Mouse (Mus musculus) G1E (cell line): ENCODE data around the gene Coro2b. TPM values are rescaled to one million over a fixed set of nuclear protein-coding genes. Genes with fewer than 3 reads are reported as not detected.

Experiments
- ATAC-seq: 2 replicates; pipeline ENCODE4 v1.8.0; 2016; ENCODE audit warnings: mild to moderate bottlenecking; ENCODE audit not compliant: insufficient number of reproducible peaks, poor library complexity, low FRiP score, severe bottlenecking; ENCODE audit errors: extremely low read depth
- DNase-seq: peaks from one replicate; pipeline ENCODE4 v3.0.0; 2012; ENCODE audit warnings: low spot score
- H3K27me3 ChIP-seq: 2 replicates; pipeline ENCODE4 v1.6.1; 2012; ENCODE audit warnings: mild to moderate bottlenecking, low read length, inconsistent platforms; ENCODE audit not compliant: insufficient read depth
- H3K36me3 ChIP-seq: replicated peaks from 2 replicates; pipeline ENCODE3; 2012; ENCODE audit warnings: mild to moderate bottlenecking, inconsistent platforms
- H3K4me1 ChIP-seq: 2 replicates; pipeline ENCODE4 v1.6.1; 2012; ENCODE audit warnings: low read depth, low read length, inconsistent platforms, mixed read lengths; ENCODE audit not compliant: insufficient read depth
- H3K4me3 ChIP-seq: 2 replicates; pipeline ENCODE4 v1.5.1; 2012; ENCODE audit warnings: low read depth, mild to moderate bottlenecking, inconsistent platforms, low read length, moderate library complexity, mixed read lengths
- H3K9me3 ChIP-seq: replicated peaks from 2 replicates; pipeline ENCODE4 v1.6.1; 2012; ENCODE audit warnings: inconsistent platforms
- CTCF ChIP-seq: IDR thresholded peaks from 2 replicates; pipeline ENCODE4 v1.5.1; 2012; ENCODE audit warnings: low read depth, low read length, inconsistent platforms, mixed read lengths
- GATA1 ChIP-seq: IDR thresholded peaks from 2 replicates; pipeline ENCODE4 v1.6.1; 2012; ENCODE audit warnings: borderline replicate concordance, low read length, inconsistent platforms, mixed read lengths
- GATA2 ChIP-seq: IDR thresholded peaks from 2 replicates; pipeline ENCODE4 v1.6.1; 2012; ENCODE audit warnings: low read depth, low read length, inconsistent platforms, borderline replicate concordance
- POLR2AphosphoS5 ChIP-seq: IDR thresholded peaks from 2 replicates; pipeline ENCODE4 v1.6.1; 2012; ENCODE audit warnings: low read depth, low read length, inconsistent platforms; ENCODE audit not compliant: insufficient replicate concordance
- TAL1 ChIP-seq: conservative IDR thresholded peaks from 2 replicates; pipeline ENCODE4 v1.6.1; 2012; ENCODE audit warnings: low read depth, low read length, inconsistent platforms, mixed read lengths
- polyA plus RNA-seq: library from polyadenylated mRNA; stranded (reverse); fragments of >175 nt; gene quantifications from 2 replicates; pipeline ENCODE4 v1.2.3, GENCODE M21; 2012
- total RNA-seq, 2 experiments: library from RNA; stranded (forward) in 1 of 2; stranded (reverse) in 1 of 2; fragments of 200-1000 nt in 1 of 2; fragments of >200 nt in 1 of 2; fragmentation: Nextera tagmentation in 1 of 2; gene quantifications; 2 replicates each; pipeline ENCODE4 v1.2.3; 2014 to 2017

The Coro2b gene
- total and polyA plus RNA-seq, 3 experiments = 0.16 TPM; not detected in 2

DNA sequence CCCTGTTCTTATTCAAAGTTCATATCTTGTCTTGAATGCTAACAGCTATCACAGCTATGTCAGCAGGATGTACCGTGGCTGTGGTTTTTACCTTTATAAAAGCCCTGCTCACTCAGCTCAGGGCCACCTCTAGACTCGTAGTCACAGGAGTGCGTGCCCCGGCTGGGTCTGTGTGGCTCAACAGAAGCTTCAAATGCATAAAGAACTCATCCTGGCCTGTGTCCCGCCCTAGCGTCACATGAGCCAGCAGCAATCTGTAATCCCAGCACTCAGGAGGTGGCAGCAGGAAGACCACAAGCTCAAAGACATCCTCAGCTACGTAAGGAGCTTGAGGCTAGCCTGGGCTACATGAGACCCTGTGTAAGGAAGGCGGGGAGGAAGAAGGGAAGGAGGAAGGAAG, 75.7 kb downstream of the Coro2b start:
- no peak for TF ChIP-seq POLR2AphosphoS5
- no peak for TF ChIP-seq GATA1
- TF ChIP-seq TAL1 = no peak
- TF ChIP-seq GATA2 = no peak
- no peak for TF ChIP-seq CTCF
- H3K4me3 ChIP-seq = no peak overlapping the region
- no peaks in the 10 kb centered on the region for H3K4me1 ChIP-seq
- no peaks in the 10 kb centered on the region for H3K9me3 ChIP-seq
- H3K36me3 ChIP-seq = no peaks in the 10 kb centered on the region
- DNase-seq = no peak
- peaks cover 47% of the 10 kb centered on the region for H3K27me3 ChIP-seq
- no peak for ATAC-seq

DNA sequence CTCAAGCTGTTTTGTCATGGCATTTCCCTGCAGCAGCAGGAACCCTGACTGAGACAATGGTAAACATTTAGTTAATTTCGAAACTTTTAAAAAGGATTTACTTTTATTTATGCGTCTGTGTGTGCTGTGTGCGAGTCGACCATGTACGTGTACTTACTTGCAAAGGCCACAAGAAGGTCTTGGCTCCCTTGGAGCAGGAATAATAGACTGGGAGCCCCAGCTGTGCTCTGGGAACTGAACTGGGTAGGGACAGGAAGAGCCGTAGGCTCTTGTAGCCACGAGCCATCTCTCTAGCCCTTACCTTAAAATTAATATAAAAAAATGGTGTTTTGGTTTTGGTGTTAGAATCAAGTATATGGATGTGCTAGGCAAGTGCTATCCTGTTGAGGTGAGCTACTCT, 76.8 kb downstream of the Coro2b start:
- Histone ChIP-seq H3K9me3 (no peaks in the 10 kb centered on the region), H3K4me1 (no peaks in the 10 kb centered on the region), H3K27me3 (peaks cover 47% of the 10 kb centered on the region), H3K4me3 (no peak overlapping the region), H3K36me3 (no peaks in the 10 kb centered on the region)
- TF ChIP-seq TAL1 (no peak), POLR2AphosphoS5 (no peak), GATA1 (no peak), CTCF (no peak), GATA2 (no peak)
- ATAC-seq = no peak
- no peak for DNase-seq

GRCm38 (mm10) chr9:62458457-62458856, 78.4 kb downstream of the Coro2b start:
- Histone ChIP-seq H3K9me3 (no peaks in the 10 kb centered on the region), H3K36me3 (no peaks in the 10 kb centered on the region), H3K4me1 (no peaks in the 10 kb centered on the region), H3K27me3 (peaks cover 37% of the 10 kb centered on the region), H3K4me3 (no peak overlapping the region)
- ATAC-seq (no peak), DNase-seq (no peak)
- no peak for TF ChIP-seq TAL1
- TF ChIP-seq GATA1 = no peak
- TF ChIP-seq POLR2AphosphoS5 = no peak
- TF ChIP-seq GATA2 = no peak
- no peak for TF ChIP-seq CTCF

- no peak for TF ChIP-seq GATA1
- TF ChIP-seq POLR2AphosphoS5 = no peak
- TF ChIP-seq GATA2 = no peak
- TF ChIP-seq TAL1 = no peak
- no peak for TF ChIP-seq CTCF
- Histone ChIP-seq H3K27me3 (peaks cover 34% of the 10 kb centered on the region), H3K9me3 (no peaks in the 10 kb centered on the region), H3K4me1 (no peaks in the 10 kb centered on the region), H3K4me3 (no peak overlapping the region), H3K36me3 (no peaks in the 10 kb centered on the region)
- no peak for DNase-seq
- ATAC-seq = no peak
These were observed 80.8 kb downstream of the Coro2b start for GRCm38 (mm10) chr9:62456015-62456414.

DNA sequence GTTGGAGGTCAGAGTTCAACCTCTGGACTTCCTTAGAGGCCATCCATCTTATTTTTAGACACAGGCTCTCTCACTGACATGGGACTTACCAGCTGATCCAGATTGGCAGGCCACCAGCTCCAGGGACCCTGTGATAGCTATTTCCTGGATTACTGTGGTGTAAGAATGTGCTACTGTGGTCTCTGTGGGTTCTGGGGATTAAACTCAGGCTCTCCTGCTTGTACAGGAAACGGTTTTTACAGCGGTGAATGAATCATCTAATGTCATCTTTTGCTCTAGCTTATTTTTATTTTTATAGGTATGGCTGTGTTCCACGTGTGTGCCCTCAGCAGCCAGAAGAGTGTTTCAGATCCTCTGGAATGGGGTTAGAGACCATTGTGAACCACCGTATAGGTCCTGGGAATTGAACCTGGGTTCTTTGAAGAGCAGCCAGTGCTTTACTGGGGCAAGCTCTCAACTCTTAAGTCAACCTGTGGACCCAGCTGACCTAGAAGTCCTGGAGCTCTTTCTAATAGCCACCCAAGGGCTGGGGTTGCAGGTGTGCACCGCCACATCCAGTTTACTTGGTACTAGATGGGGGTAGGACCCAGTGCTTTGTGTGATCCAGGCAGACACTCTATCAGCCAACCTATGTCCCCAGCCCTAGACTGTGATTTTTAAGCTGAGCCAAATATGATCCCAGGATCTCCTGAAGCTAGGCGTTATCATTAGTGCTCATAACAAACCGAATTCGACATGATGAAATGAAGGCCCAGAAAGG, 81.5 kb downstream of the Coro2b start:
- Histone ChIP-seq H3K9me3 (no peaks in the 10 kb centered on the region), H3K27me3 (peaks cover 34% of the 10 kb centered on the region), H3K4me3 (no peak overlapping the region), H3K36me3 (no peaks in the 10 kb centered on the region), H3K4me1 (no peaks in the 10 kb centered on the region)
- DNase-seq (no peak), ATAC-seq (no peak)
- TF ChIP-seq POLR2AphosphoS5 (no peak), CTCF (no peak), GATA2 (no peak), GATA1 (no peak), TAL1 (no peak)

DNA sequence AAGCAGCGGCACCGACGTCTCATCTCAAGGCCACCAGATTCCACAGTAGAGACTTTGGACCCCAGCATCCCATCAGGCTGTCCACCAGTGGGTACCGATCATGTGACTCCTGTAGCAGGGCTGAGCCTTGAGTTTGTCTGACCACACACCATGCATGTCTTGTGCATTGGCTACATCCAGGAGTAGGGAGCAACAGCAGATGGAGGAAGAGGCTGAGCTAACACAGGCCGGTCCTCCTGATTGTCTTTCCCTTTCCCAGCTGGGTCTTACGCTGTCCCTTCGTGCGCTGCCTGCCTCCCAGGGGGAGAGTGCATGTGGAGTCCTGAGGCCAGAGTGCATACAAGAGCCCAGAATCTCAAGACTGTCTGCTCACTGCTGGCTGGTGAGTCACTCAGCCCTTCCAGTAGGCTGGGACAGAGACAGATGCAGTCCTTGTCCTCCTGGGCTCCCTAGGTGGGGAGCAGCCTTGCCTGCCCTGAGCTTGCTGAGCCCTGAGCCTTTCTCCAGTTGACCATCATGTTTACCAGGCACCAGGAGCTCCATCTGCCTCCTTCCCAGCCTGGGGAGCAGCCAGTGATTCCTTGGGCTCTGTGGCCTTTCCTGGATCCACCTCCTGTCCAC, 84.4 kb downstream of the Coro2b start:
- TF ChIP-seq CTCF = no peak
- no peak for TF ChIP-seq GATA1
- TF ChIP-seq GATA2 = no peak
- no peak for TF ChIP-seq POLR2AphosphoS5
- no peak for TF ChIP-seq TAL1
- DNase-seq (no peak), ATAC-seq (no peak)
- Histone ChIP-seq H3K4me1 (no peaks in the 10 kb centered on the region), H3K36me3 (no peaks in the 10 kb centered on the region), H3K27me3 (peaks cover 31% of the 10 kb centered on the region), H3K9me3 (no peaks in the 10 kb centered on the region), H3K4me3 (no peak overlapping the region)
